Mouse (Mus musculus): ENCODE results near the gene Pde4a.

The Pde4a gene

DNA sequence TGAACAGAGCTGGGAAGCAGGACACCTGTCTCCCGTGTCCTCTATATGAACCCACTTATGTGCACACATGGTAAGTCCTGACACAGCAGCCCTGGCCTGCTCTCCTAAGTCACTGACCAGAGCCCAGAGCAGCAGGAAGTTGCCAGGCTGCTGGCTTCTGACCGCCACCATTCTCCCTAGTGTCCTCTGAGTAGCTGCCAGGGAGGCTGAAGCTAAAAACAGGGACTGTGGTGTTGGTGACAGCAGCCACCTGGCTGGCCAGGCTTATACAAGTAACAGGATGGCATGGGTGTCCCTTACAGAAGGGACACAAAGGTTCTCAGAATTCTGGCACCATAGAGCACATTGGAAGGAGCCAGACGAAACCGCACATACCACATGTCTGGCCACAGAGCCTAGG lies 20.1 kb upstream of the Pde4a start:
- in situ Hi-C loops (cut with MboI; ENCODE audit: low pct_unique_long_range_greater_than_20kb in 1 of 2, low sequenced_read_pairs in 2 of 2, unreplicated experiment in 1 of 2) = no loop called here

DNA sequence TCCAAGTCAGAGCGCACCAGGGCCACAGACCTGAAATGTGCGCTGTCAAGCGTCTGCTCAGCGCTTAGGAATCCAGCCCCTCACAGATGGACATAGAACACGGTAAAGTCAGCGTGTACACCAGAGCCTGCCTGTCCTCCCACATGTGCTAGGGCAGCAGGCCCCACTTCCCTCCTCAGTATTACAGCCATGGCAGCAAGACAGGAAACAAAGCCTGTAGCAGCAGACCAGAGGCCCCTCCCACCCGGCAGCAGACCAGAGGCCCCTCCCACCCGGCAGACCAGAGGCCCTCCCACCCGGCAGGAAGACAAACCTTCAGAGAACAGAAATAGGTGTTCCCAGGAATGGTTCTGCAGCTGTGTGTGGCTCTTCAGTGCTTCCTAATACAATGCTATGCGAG lies 18.8 kb upstream of the Pde4a start:
- in situ Hi-C loops (cut with MboI; ENCODE audit: low pct_unique_long_range_greater_than_20kb in 1 of 2, low sequenced_read_pairs in 2 of 2, unreplicated experiment in 1 of 2) = no loop called here

DNA sequence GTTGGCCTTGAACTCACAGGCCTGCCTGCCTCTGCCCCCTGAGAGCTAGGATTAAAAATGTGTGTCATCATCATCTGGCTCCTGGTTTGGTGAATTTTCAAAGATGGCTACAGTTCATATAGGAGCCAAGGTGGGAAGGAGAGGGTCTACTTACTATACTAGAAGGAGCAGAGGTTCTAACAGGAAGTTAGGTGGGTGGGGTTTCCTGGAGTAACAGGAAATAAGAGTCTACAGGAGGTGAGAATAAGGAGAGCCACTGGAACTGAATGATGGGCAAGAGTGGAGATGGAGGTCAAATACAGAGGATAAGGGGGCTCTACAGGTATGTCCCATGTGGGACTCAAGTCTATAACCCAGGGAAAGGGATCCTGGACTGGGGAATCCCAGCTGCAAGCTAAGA lies 17.1 kb upstream of the Pde4a start:
- in situ Hi-C loops (cut with MboI; ENCODE audit: low pct_unique_long_range_greater_than_20kb in 1 of 2, low sequenced_read_pairs in 2 of 2, unreplicated experiment in 1 of 2) = no loop called here

DNA sequence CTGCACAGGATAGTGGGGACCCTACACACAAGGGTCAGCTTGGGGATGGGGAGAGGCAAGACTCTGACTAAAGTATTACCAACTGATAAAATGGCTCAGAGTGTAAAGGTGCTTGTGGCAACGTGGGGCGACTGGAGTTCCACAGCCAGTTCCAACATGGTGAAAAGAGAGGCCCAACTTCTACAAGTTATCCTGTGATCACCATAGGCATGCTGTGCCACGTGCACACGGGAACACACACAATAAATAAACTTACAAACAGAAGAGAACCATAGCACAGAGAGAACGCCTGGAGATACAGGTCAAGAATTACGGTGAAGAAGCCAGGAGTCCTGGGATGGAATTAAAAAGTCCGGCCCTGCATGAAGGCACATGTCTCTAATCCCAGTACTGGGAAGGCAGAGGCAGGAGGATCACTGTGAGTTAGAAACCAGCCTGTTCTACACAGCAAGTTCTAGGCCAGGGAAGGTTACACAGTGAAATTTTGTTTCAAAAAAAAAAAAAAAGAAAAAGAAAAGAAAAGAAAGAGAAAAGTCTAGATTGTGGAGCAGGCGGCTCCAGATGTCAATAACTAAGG lies 16.3 kb upstream of the Pde4a start:
- in situ Hi-C loops (cut with MboI; ENCODE audit: low pct_unique_long_range_greater_than_20kb in 1 of 2, low sequenced_read_pairs in 2 of 2, unreplicated experiment in 1 of 2) = no loop called here

DNA sequence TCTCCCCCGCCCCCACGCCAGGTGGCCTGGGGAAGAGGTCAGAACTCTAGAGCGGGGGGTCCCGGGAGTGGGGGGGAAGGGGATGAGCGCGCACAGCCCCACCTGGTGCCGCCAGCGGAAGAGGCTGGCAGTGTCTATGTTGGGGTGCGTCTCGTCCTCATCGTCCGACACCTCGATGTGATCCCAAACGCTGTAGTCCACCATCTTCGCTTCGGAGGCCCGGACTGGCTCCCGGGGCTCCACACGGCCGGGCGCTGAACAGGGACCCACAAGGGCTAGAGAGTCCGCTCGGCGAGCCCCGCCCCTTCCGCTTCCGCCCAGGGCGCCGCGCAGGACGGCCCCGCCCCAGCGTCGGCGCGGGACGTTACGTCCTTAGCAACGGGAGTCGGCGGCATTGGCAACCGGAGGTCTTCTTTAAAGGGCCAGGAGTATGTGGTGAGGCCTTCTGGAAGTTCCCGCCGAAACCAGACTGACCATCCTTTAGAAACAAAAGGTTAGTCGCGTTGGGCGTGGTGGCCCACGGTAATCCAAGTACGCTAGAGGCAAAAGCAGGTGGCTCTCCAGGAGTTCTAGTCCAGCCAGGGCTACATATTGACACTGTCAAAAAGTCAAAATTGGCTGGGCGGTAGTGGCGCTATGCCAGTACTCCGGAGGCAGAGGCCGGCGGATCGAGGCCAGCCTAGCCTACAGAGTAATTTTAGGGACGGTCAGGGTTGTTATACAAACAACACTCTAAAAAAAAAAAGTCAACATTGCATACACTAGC lies 15.7 kb upstream of the Pde4a start, which contains the start of gene Cdc37:
Gene Cdc37, minus strand, starts transcription at position 329 of the 766 bp plus-strand sequence.
- in situ Hi-C loops (cut with MboI; ENCODE audit: low pct_unique_long_range_greater_than_20kb in 1 of 2, low sequenced_read_pairs in 2 of 2, unreplicated experiment in 1 of 2) = no loop called here

DNA sequence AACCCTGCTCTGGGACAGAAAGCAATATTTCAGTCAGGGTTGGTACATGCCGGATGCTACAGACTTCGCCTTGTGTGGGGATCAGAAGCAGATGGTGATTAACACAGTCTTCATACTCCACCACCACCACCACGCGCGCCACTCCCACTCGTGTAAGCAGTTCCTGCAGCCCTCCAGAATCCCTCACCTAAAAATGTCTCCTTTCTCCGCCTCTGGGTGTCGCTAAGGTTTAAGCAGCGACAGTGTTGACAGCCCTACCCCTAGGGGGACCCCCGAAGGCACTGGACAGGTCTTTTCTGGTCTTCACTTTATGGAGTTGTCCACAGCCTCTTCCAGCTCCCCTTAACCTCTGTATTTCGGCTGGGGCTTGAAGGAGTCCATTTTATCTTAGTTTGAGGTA lies 12.8 kb upstream of the Pde4a start:
- in situ Hi-C loops (cut with MboI; ENCODE audit: low pct_unique_long_range_greater_than_20kb in 1 of 2, low sequenced_read_pairs in 2 of 2, unreplicated experiment in 1 of 2) = no loop called here

DNA sequence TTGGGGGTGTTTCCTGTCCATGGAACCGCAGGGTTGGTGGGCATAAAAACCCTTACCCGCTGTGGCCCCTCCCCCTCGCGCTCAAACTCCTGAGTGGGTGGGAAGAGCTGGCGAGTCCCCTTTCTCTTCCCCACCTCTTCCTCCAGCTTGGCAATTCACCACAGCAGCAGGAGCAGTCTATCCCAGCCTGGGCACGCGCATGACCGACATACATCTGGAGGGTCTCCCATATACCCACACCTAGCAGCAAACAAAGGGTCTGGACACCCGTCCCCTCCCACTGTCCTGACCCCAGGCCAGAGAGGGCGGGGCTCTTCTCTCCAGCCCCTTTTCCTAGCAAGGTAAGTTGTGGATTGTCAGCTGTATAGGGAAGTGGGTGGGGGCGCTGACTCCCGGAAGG lies 12.2 kb upstream of the Pde4a start:
- in situ Hi-C loops (cut with MboI; ENCODE audit: low pct_unique_long_range_greater_than_20kb in 1 of 2, low sequenced_read_pairs in 2 of 2, unreplicated experiment in 1 of 2) = no loop called here

DNA sequence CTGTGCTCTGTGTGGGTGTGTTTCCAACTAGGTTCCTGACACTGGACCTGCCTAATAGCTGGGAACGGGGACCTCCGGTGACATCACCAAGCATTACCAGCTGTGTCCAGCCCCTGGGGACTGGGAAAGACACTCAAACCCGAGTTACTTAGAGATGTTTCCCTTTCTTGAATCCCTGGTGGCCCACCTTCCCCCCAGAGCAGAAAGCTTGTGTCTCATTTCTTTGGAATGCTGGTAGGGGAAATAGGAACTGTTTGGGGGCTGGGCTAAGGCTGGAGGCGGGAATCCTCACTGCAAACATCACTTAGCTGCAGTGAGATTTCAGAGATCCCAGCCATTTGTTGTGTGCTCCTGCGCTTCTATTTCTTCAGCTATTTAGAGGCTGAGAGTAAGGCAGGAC lies 11.7 kb upstream of the Pde4a start:
- in situ Hi-C loops (cut with MboI; ENCODE audit: low pct_unique_long_range_greater_than_20kb in 1 of 2, low sequenced_read_pairs in 2 of 2, unreplicated experiment in 1 of 2) = no loop called here

DNA sequence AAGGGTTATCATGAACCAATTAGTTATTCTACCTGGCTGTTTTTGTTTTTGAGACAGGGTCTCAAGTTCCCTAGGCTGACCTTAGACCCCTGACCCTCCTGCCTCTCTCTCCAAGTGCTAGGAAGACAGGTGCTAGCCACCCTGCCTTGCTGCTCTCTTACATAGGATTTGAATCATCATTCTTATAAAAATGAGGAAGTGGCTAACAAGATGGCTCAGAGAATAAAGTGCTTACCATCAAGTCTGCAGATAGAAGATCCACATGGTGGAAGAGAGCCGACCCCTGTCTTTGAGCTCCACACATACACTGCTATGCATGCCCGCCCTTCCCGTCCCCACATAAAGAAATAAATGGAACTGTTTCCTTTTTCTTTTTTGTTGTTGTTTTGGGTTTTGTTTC lies 10.7 kb upstream of the Pde4a start:
- in situ Hi-C loops (cut with MboI; ENCODE audit: low pct_unique_long_range_greater_than_20kb in 1 of 2, low sequenced_read_pairs in 2 of 2, unreplicated experiment in 1 of 2) = no loop called here

DNA sequence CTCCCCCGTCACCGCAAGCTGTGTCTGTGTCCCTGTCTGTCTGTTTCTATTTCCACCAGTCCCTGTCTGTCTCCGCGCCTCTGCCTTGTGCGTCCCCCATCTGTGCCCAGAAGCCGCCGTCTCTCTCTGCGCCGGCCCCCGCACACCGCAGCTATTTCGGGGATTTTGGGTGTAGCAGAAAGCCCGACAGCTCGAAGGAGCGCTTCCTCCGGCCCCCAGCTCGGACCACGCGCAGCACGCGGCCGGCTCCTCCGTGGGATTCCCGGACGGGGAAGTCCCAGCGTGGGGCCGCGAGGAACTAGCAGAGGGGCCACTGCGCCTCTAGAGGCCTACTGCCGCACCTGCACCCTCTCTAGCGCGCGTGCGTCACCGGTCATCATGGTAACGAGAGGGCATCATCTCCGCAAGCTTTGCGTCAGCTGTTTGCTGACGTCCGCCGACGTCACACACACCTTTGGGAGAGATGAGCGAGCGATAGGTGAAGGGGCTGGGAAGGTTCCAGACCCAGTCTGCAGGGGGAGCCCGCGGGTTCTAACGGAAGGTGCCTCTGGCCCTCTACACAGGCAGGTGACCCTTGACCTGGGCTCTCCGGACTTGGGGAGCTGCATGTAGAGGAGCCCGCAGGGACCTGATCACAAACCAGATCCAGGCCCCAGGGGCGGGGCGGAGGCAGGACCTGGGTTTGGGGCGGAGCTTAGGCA lies 4.2 kb upstream of the Pde4a start:
- in situ Hi-C loops (cut with MboI; ENCODE audit: low pct_unique_long_range_greater_than_20kb in 1 of 2, low sequenced_read_pairs in 2 of 2, unreplicated experiment in 1 of 2) = no loop called here

DNA sequence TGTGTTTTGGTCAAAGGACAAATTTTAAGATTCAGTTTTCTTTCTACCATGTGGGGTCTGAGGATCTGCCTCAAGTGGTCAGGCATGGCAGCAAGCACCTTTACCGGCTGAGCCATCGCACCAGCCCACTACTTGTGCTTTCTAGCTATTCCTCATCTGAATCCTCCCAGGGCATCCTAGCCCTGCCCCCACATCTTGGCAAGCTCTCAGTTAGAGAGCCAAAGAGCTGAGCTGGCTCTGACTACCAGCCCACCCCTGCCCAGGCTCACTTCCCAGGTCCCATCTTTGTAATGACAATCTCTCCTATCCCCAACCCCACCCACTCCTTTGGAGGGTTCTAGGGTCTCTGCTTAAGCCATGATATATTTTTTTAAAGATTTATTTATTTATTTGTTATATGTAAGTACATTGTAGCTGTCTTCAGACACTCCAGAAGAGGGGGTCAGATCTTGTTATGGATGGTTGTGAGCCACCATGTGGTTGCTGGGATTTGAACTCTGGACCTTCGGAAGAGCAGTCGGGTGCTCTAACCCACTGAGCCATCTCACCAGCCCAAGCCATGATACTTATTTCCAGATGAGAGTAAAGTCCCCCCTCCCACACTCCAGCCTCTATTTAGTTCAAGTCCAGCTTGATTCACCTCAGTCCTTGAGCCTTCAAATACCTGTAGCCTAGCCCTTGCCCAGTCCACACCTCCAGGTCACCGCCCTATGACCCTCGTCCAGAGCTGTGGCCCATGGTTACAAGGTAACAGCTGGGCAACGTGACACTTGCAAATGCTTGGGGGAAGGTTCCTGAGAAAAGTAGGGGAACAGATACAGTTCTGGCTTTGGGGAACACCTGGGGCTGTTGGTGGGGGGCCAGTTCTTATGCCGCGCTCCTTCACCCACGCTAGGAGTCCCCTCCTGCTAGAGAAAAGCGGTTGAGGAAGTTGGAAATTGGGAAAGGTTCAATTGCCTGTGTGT lies 2.1 kb upstream of the Pde4a start:
- in situ Hi-C loops (cut with MboI; ENCODE audit: low pct_unique_long_range_greater_than_20kb in 1 of 2, low sequenced_read_pairs in 2 of 2, unreplicated experiment in 1 of 2) = no loop called here

DNA sequence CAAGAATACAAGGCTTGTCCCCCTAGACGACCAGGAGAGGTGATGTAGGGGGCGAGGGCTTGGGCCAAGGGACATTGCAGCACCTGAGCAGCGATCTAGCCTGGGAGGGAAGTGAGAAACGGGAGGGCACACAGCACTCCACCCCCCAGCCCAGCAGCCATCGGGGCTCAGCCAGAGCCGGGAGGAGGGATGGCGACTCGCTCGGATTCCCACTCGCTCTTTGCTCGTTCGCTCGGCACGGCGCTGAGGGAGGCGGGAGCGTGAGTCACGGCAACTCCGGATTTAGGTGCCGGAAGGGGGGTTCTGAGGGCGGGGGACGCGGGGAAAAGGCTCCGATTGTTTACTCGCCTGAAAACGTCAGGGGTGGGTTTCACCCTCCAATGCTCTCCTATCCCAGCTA lies 1.4 kb upstream of the Pde4a start:
- in situ Hi-C loops (cut with MboI; ENCODE audit: low pct_unique_long_range_greater_than_20kb in 1 of 2, low sequenced_read_pairs in 2 of 2, unreplicated experiment in 1 of 2) = no loop called here

DNA sequence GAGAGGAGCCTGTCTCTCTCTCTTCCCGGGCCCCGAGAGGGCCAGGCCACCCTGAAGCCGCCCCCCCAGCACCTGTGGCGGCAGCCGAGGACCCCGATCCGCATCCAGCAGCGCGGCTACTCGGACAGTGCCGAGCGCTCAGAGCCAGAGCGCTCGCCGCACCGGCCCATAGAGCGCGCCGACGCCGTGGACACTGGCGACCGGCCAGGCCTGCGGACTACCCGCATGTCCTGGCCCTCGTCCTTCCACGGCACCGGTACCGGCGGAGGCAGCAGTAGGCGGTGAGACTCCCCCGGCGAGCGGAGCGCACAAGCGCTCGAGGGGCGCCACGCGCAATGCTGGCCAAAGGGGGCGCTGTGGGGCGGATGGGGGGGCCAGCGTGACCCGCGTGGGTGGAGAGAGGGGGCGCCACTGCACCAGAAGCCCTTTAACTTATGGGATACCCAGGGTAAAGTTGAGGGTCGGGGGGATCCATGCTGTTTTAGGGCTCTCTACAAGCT lies 488 bp downstream of the Pde4a start:
- in situ Hi-C loops (cut with MboI; ENCODE audit: low pct_unique_long_range_greater_than_20kb in 1 of 2, low sequenced_read_pairs in 2 of 2, unreplicated experiment in 1 of 2) = no loop called here

DNA sequence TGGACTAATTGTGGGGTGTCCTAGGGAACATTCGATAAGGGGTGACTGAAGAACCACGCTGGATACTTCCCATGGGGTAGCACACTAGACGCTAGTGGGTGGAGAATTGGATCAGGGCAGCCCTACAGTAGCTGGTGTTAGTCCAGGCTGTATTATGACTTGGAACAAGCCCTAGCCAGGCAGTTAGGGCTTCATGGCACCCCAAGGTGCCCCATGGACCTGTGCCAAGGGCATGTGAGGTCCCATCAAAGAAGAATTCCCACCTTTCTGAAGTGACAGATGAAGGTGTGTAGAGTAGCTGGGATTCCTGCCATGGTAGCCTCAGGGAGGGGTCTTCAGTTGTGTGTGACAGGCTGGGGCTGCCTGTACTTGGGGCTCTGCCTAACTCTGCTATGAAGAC lies 1.0 kb downstream of the Pde4a start:
- in situ Hi-C loops (cut with MboI; ENCODE audit: low pct_unique_long_range_greater_than_20kb in 1 of 2, low sequenced_read_pairs in 2 of 2, unreplicated experiment in 1 of 2) = no loop called here

DNA sequence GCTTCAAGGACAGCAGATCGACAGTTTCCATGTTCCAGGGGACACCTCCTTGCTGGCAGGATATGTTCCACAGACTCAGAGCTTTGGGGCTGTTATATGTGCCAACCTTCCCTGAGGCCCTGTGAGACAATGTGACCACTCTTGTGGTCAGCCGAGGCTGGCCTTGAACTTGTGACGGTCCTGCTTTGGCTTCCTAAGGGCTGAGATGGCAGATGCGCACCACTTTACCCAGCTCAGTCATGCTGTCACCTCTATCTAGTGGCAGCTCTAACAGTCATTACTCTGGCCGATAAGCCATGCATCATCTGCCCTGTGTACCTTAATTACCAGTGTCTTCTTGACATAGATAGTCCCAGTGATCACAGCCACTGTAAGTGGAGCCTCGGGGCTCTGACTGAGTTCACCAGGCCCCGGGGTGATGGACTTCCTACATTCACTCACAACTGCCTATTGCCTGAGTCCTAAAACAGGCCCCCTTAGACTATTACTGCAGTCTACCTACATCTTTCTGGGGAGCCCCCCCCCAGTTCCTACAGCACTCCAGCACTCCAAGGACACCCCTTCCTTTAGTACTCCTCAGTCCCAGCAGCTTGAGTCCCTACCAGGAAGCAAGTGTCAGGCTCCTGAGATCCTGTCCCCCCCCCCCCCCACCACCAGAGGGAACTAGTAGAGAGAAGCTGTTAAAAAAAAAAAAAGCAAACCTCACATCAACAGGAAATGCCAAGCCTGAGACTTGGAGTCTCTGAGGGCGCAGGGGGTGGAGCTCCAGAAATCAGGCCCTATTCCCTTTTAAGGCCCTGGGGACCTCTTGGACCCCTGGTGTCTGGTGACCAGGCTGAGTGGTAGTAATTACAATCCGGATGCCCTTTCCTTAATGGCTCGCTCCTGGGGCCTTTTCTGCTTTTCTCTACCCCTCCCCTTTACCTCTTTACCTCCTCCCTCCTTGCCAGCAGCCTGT lies 1.9 kb downstream of the Pde4a start:
- in situ Hi-C loops (cut with MboI; ENCODE audit: low pct_unique_long_range_greater_than_20kb in 1 of 2, low sequenced_read_pairs in 2 of 2, unreplicated experiment in 1 of 2) = no loop called here

DNA sequence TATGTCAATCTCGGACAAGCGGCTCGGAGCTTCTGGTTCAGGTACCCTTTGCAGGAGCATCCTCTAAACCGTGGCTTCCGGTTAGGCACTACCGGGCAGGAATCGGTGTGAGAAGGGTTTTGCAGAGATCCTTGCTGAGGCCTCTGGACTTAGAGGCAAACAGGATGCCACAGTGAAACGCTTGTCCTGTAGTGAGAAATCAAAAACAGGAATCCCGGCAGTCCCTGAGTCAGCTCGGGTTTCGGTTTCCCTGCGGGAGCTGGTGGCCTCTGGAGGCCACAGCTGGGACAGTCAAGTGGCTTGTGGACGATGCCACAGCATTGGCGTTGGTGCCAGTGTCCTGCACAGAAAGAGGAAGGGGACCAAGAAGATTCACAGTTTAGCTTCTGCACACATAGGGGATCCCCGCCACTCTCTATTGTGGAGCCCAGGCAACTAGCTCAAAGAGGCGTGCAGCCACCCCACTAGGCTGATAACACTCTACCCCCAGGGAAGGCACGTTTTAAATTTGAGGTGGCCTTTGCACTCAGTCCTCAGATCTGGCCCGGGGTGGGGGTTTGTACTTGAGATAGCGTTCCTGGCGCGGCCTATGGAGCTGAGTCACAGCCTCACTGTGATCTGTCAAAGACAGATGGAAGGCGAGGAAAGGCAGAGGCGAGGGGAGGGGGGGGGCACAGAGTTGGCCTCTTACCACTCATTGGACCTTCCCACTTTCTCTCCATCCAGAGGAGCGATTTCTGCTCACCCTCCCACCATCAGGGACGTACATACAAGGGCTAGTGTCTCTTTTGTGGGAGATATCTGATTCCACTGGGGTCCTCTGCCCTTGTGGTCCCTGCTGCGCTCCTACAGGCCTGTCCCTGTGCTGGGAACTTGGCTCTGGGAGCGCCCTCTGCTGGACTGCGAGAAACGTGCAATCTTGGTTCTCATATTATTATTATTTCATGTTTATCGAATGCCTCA lies 2.9 kb downstream of the Pde4a start:
- in situ Hi-C loops (cut with MboI; ENCODE audit: low pct_unique_long_range_greater_than_20kb in 1 of 2, low sequenced_read_pairs in 2 of 2, unreplicated experiment in 1 of 2) = no loop called here

DNA sequence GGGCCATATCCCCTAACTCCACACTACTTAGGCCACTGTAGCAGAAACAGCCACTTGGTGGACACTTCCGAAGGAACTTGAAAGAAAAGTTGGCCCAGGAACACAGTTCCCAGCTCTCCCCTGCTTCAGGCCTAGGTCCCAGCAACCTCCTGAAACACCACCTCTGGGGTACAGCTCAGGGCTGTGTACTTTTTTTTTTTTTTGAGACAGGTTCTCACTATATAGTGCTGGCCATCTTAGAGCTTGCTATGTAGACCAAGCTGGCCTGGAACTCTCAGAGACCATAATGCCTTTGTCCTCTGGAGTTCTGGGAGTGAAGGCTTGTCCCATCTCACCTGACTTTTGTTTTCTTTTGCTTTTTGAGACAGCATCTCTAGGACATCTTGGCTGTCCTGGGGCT lies 3.6 kb downstream of the Pde4a start:
- in situ Hi-C loops (cut with MboI; ENCODE audit: low pct_unique_long_range_greater_than_20kb in 1 of 2, low sequenced_read_pairs in 2 of 2, unreplicated experiment in 1 of 2) = no loop called here
